Mouse (Mus musculus) intestine, embryonic 14.5 days (tissue): ENCODE results near the gene B4galt2. TPM values are rescaled to one million over a fixed set of nuclear protein-coding genes. Genes with fewer than 3 reads are reported as not detected.

ENCODE experiments used
- ATAC-seq: fragments of 200-750 bp; cut with Nextera tagmentation; replicated peaks from 2 replicates; pipeline ENCODE4 v1.8.0; 2017; ENCODE audit warnings: low read depth, moderate number of reproducible peaks, moderate TSS enrichment, moderate library complexity; ENCODE audit not compliant: low FRiP score, low TSS enrichment
- DNase-seq: peaks from one replicate; pipeline ENCODE4 v3.0.0-alpha.2; 2018; ENCODE audit warnings: low spot score
- H3K27ac ChIP-seq: fragments of 300-500 bp; sonication (generic); 2 replicates; pipeline ENCODE4 v1.5.1; 2014; ENCODE audit warnings: low read depth, mild to moderate bottlenecking, control low read depth
- H3K27me3 ChIP-seq: fragments of 300-500 bp; sonication (generic); replicated peaks from 2 replicates; pipeline ENCODE4 v1.6.1; 2014; ENCODE audit warnings: low read length, control low read depth; ENCODE audit not compliant: control insufficient read depth, insufficient read depth
- H3K36me3 ChIP-seq: fragments of 300-500 bp; sonication (generic); 2 replicates; pipeline ENCODE4 v1.6.1; 2014; ENCODE audit warnings: low read length, control low read depth; ENCODE audit not compliant: control insufficient read depth, insufficient read depth
- H3K4me1 ChIP-seq: fragments of 300-500 bp; sonication (generic); replicated peaks from 2 replicates; pipeline ENCODE4 v1.6.1; 2014; ENCODE audit warnings: low read length, control low read depth, mixed read lengths; ENCODE audit not compliant: control insufficient read depth, insufficient read depth
- H3K4me2 ChIP-seq: fragments of 300-500 bp; sonication (generic); 2 replicates; pipeline ENCODE4 v1.6.1; 2014; ENCODE audit warnings: low read length
- H3K4me3 ChIP-seq: fragments of 300-500 bp; sonication (generic); 2 replicates; pipeline ENCODE4 v1.5.1; 2014; ENCODE audit warnings: low read depth, low read length, control low read depth, mixed read lengths
- H3K9ac ChIP-seq: fragments of 300-500 bp; sonication (generic); 2 replicates; pipeline ENCODE4 v1.6.1; 2014; ENCODE audit warnings: mild to moderate bottlenecking, low read length
- H3K9me3 ChIP-seq: fragments of 300-500 bp; sonication (generic); 2 replicates; pipeline ENCODE4 v1.6.1; 2016; ENCODE audit warnings: low read length, control low read depth; ENCODE audit not compliant: control insufficient read depth
- WGBS: fragments of 180-500 bp; shearing (Covaris S2); extraction: QIAGEN DNeasy Blood & Tissue Kit; methylation state at CpG from one replicate; pipeline ENCODE4 v1.1.7; 2014; 5-methylcytosine and 5-hydroxymethylcytosine counted together
- polyA plus RNA-seq: library from polyadenylated mRNA; unstranded; fragments of >200 nt; fragmentation: Nextera tagmentation; extraction: Ambion mirVana; gene quantifications from 2 replicates; pipeline ENCODE4 v1.2.1, GENCODE M21; 2014

The B4galt2 gene
- polyA plus RNA-seq, 1 experiment from 2014 or later = 30.6 TPM

DNA sequence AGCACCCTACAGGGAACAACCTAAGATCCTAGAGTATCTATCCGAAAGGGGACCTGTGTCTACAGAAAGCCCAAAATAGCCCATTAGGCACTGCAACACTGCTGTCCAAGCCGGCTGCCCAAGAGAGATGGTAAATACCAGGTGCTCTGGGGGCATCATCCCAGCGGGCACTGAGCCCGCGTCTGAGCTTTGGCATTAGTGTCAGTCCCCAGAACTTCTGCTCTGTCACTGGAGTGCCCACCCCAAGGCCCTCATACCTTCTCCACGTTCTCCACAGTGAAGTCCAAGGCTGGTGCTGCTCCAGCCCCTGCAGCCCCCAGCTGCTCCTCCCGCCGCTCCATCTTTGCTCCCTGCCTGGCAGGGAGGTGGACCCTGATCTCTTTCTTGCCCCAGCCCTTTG, 30.7 kb upstream of the B4galt2 start:
- WGBS = 18% methylated on average over 8 of the region's 8 CpGs
- H3K36me3 ChIP-seq = peaks cover 14% of the 10 kb centered on the region
- no peaks in the 10 kb centered on the region for H3K9me3 ChIP-seq
- ATAC-seq (no peak), DNase-seq (no peak)
- H3K4me2 ChIP-seq = peak overlapping the region; percentile 84
- H3K27me3 ChIP-seq = no peaks in the 10 kb centered on the region
- H3K4me1 ChIP-seq = peaks cover 34% of the 10 kb centered on the region
- no peak overlapping the region for H3K27ac ChIP-seq
- peak overlapping the region; percentile 85 for H3K4me3 ChIP-seq
- H3K9ac ChIP-seq = peak overlapping the region; percentile 75

GRCm38 (mm10) chr4:117913421-117913820, 30.1 kb upstream of the B4galt2 start:
- Histone ChIP-seq H3K4me2 (peak overlapping the region; percentile 84), H3K27ac (no peak overlapping the region), H3K4me1 (peaks cover 36% of the 10 kb centered on the region), H3K4me3 (peak overlapping the region; percentile 85), H3K27me3 (no peaks in the 10 kb centered on the region), H3K9ac (no peak overlapping the region), H3K36me3 (peaks cover 15% of the 10 kb centered on the region), H3K9me3 (no peaks in the 10 kb centered on the region)
- no peak for DNase-seq
- WGBS = 50% methylated on average over 3 of the region's 3 CpGs
- ATAC-seq = no peak

- no peak overlapping the region for H3K4me3 ChIP-seq
- WGBS = 46% methylated on average over 7 of the region's 7 CpGs
These were observed 29.5 kb upstream of the B4galt2 start for GRCm38 (mm10) chr4:117912685-117913273.

DNA sequence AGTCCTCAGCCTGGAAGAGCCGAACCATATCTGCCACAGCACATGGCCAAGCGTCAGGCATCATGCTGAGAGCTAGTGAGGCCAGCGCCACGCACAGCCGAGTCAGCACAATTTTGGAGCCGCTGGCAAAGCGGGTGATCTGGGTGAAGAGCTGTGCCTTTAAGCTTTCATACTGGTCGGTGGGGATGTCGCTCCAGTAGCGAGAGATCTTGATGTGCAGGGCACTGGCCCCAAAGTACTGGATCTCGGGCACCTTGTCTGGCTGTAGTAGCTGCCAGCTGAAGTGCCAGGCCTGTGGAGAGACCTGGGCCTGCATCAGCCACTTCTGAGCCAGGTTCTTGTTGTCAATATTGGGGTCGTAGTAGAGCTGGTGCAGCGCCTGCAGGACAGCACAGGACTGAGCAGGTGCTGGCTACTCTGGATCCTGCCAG, 28.9 kb upstream of the B4galt2 start:
- Histone ChIP-seq H3K9me3 (no peaks in the 10 kb centered on the region), H3K27ac (no peak overlapping the region), H3K27me3 (no peaks in the 10 kb centered on the region), H3K4me1 (peaks cover 30% of the 10 kb centered on the region), H3K9ac (no peak overlapping the region), H3K4me3 (no peak overlapping the region), H3K4me2 (no peak overlapping the region), H3K36me3 (peaks cover 20% of the 10 kb centered on the region)
- DNase-seq = no peak
- WGBS = 92% methylated on average over 13 of the region's 13 CpGs
- ATAC-seq = no peak

More at GRCm38 (mm10) chr4:117912685-117913273, 29.5 kb upstream of the B4galt2 start:
- Histone ChIP-seq H3K36me3 (peaks cover 20% of the 10 kb centered on the region), H3K4me1 (peaks cover 33% of the 10 kb centered on the region), H3K27me3 (no peaks in the 10 kb centered on the region), H3K9ac (no peak overlapping the region), H3K27ac (no peak overlapping the region), H3K9me3 (no peaks in the 10 kb centered on the region), H3K4me2 (peak overlapping the region; percentile 84)
- DNase-seq (no peak), ATAC-seq (no peak)

- H3K27ac ChIP-seq = no peak overlapping the region
- H3K4me2 ChIP-seq = peak overlapping the region; percentile 4; the same call in 1 of the 2 replicates
- DNase-seq (no peak), ATAC-seq (no peak)
- peaks cover 21% of the 10 kb centered on the region for H3K4me1 ChIP-seq
- no peaks in the 10 kb centered on the region for H3K9me3 ChIP-seq
- 76% methylated on average over 8 of the region's 8 CpGs for WGBS
- no peak overlapping the region for H3K9ac ChIP-seq
- peaks cover 46% of the 10 kb centered on the region for H3K36me3 ChIP-seq
- H3K27me3 ChIP-seq = no peaks in the 10 kb centered on the region
- H3K4me3 ChIP-seq = no peak overlapping the region
These were observed 25.7 kb upstream of the B4galt2 start for GRCm38 (mm10) chr4:117908834-117909453.

- Histone ChIP-seq H3K27ac (no peak overlapping the region), H3K36me3 (peaks cover 62% of the 10 kb centered on the region)
These were observed 22.9 kb upstream of the B4galt2 start for GRCm38 (mm10) chr4:117906196-117906595.

GRCm38 (mm10) chr4:117904761-117905160, 21.5 kb upstream of the B4galt2 start:
- H3K4me2 ChIP-seq = no peak overlapping the region
- 93% methylated on average over 8 of the region's 8 CpGs for WGBS
- no peaks in the 10 kb centered on the region for H3K27me3 ChIP-seq
- DNase-seq = no peak
- H3K4me1 ChIP-seq = 0 out of 2 replicates have a peak, but pooled peaks cover 5% of the 10 kb centered on the region
- no peak for ATAC-seq
- H3K9ac ChIP-seq = no peak overlapping the region
- H3K4me3 ChIP-seq = no peak overlapping the region
- H3K36me3 ChIP-seq = peaks cover 74% of the 10 kb centered on the region
- no peak overlapping the region for H3K27ac ChIP-seq
- no peaks in the 10 kb centered on the region for H3K9me3 ChIP-seq

More at GRCm38 (mm10) chr4:117906196-117906595, 22.9 kb upstream of the B4galt2 start:
- Histone ChIP-seq H3K4me2 (no peak overlapping the region), H3K9me3 (no peaks in the 10 kb centered on the region), H3K9ac (no peak overlapping the region), H3K27me3 (no peaks in the 10 kb centered on the region), H3K4me1 (0 out of 2 replicates have a peak, but pooled peaks cover 5% of the 10 kb centered on the region), H3K4me3 (no peak overlapping the region)
- WGBS = 91% methylated on average over 3 of the region's 3 CpGs
- ATAC-seq (no peak), DNase-seq (no peak)

DNA sequence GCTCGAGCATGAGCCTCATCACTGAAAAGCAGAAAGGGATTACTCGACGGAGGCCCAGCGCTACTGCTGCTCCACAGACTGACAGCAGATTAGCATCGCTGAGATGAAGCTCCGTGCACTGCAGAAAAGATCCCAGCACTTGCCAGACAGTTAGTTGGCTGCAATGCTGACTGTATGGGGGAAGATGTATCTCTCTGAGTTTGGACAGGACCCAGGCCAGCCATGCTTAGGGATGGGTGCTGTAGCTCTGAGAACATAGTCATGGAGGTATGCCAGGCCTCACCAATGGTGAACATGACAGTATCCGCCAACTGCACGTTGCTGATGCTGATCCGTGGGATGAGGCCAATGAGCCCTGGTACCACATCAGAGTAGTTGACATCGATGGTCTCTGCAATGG, 20.8 kb upstream of the B4galt2 start:
- no peak for DNase-seq
- Histone ChIP-seq H3K4me1 (0 out of 2 replicates have a peak, but pooled peaks cover 5% of the 10 kb centered on the region), H3K27ac (no peak overlapping the region), H3K4me3 (no peak overlapping the region), H3K9me3 (no peaks in the 10 kb centered on the region), H3K36me3 (peaks cover 80% of the 10 kb centered on the region), H3K9ac (no peak overlapping the region), H3K27me3 (no peaks in the 10 kb centered on the region), H3K4me2 (no peak overlapping the region)
- whole genome bisulfite sequencing = 89% methylated on average over 10 of the region's 10 CpGs
- ATAC-seq = no peak

- Histone ChIP-seq H3K36me3 (peaks cover 91% of the 10 kb centered on the region), H3K9me3 (no peaks in the 10 kb centered on the region), H3K9ac (no peak overlapping the region), H3K27ac (no peak overlapping the region), H3K4me3 (no peak overlapping the region), H3K27me3 (no peaks in the 10 kb centered on the region), H3K4me2 (no peak overlapping the region), H3K4me1 (no peaks in the 10 kb centered on the region)
- WGBS = 81% methylated on average over 3 of the region's 3 CpGs
- no peak for DNase-seq
- no peak for ATAC-seq
These were observed 14.8 kb upstream of the B4galt2 start for GRCm38 (mm10) chr4:117898111-117898510.
